Mouse (Mus musculus) ES-E14 (cell line): ENCODE measurements around the gene Pigg. TPM values are rescaled to one million over a fixed set of nuclear protein-coding genes. Genes with fewer than 3 reads are reported as not detected.
"Not testable (repeated sequence)": the region's sequence is repeated elsewhere in the genome, so short reads cannot be mapped to it uniquely, and the experiment has no call there.

ENCODE experiments used
- DNase-seq: peaks from one replicate; pipeline ENCODE4 v3.0.0-alpha.2; 2013; ENCODE audit warnings: low read depth, low spot score
- H3K27ac ChIP-seq: 2 replicates; pipeline ENCODE4 v1.5.1; 2012; ENCODE audit warnings: low read depth, mild to moderate bottlenecking, low read length, moderate library complexity, mixed read lengths; ENCODE audit not compliant: poor library complexity, insufficient read depth, severe bottlenecking
- H3K36me3 ChIP-seq: 2 replicates; pipeline ENCODE4 v1.6.1; 2012; ENCODE audit warnings: mild to moderate bottlenecking, low read length, moderate library complexity, mixed read lengths; ENCODE audit not compliant: control insufficient read depth, poor library complexity, insufficient read depth, severe bottlenecking
- H3K4me1 ChIP-seq, 2 experiments: fragments of 150-350 bp in 1 of 2; sonication (generic) in 1 of 2; 2 replicates each; pipeline ENCODE4 v1.6.1; 2012; ENCODE audit warnings: low read length in 2 of 2, mild to moderate bottlenecking in 1 of 2, mixed read lengths in 1 of 2; ENCODE audit not compliant: control insufficient read depth in 2 of 2, insufficient read depth in 2 of 2, poor library complexity in 1 of 2
- H3K4me3 ChIP-seq, 2 experiments: fragments of 150-350 bp in 1 of 2; sonication (generic) in 1 of 2; 2 replicates each; pipeline ENCODE4 v1.5.1; 2012; ENCODE audit warnings: low read length in 2 of 2, low read depth in 1 of 2, mild to moderate bottlenecking in 1 of 2, mixed read lengths in 1 of 2; ENCODE audit not compliant: insufficient read depth in 1 of 2, poor library complexity in 1 of 2, severe bottlenecking in 1 of 2
- H3K9ac ChIP-seq: 2 replicates; pipeline ENCODE4 v1.6.1; 2012; ENCODE audit warnings: low read depth, mild to moderate bottlenecking, low read length, mixed read lengths; ENCODE audit not compliant: poor library complexity, insufficient read depth, severe bottlenecking
- H3K9me3 ChIP-seq: fragments of 150-350 bp; sonication (generic); 2 replicates; pipeline ENCODE4 v1.6.1; 2012; ENCODE audit warnings: low read depth, mild to moderate bottlenecking, low read length; ENCODE audit not compliant: control insufficient read depth, insufficient read depth
- CHD2 ChIP-seq: IDR thresholded peaks from 2 replicates; pipeline ENCODE4 v1.6.1; 2014; ENCODE audit warnings: mild to moderate bottlenecking, low read depth, low read length, inconsistent platforms
- HCFC1 ChIP-seq: IDR thresholded peaks from 2 replicates; pipeline ENCODE4 v1.6.1; 2012; ENCODE audit warnings: low read length, inconsistent platforms, borderline replicate concordance; ENCODE audit not compliant: insufficient read depth
- MAFK ChIP-seq: IDR thresholded peaks from 2 replicates; pipeline ENCODE4 v1.6.1; 2014; ENCODE audit warnings: mild to moderate bottlenecking, low read depth, low read length, inconsistent platforms; ENCODE audit not compliant: insufficient read depth
- ZC3H11A ChIP-seq: IDR thresholded peaks from 2 replicates; pipeline ENCODE4 v1.6.1; 2012; ENCODE audit warnings: low read depth, mild to moderate bottlenecking, inconsistent platforms, low read length, borderline replicate concordance
- ZNF384 ChIP-seq: IDR thresholded peaks from 2 replicates; pipeline ENCODE4 v1.6.1; 2012; ENCODE audit warnings: low read depth, low read length, inconsistent platforms
- in situ Hi-C, 2 experiments: fragments of 600-800 bp; cut with MboI; formaldehyde crosslinking; loops; one replicate each; pipeline ENCODE4 v1.15.1; 2025; ENCODE audit warnings: low sequenced_read_pairs in 2 of 2, inconsistent platforms in 1 of 2; ENCODE audit not compliant: unreplicated experiment in 2 of 2
- total RNA-seq: library from RNA; depleted of rRNA; stranded (reverse); fragments of 300-350 nt; gene quantifications from 2 replicates; pipeline ENCODE4 v1.2.3, GENCODE M21; 2012

Gene Pigg
- total RNA-seq, 1 experiment: 17.8 TPM

DNA sequence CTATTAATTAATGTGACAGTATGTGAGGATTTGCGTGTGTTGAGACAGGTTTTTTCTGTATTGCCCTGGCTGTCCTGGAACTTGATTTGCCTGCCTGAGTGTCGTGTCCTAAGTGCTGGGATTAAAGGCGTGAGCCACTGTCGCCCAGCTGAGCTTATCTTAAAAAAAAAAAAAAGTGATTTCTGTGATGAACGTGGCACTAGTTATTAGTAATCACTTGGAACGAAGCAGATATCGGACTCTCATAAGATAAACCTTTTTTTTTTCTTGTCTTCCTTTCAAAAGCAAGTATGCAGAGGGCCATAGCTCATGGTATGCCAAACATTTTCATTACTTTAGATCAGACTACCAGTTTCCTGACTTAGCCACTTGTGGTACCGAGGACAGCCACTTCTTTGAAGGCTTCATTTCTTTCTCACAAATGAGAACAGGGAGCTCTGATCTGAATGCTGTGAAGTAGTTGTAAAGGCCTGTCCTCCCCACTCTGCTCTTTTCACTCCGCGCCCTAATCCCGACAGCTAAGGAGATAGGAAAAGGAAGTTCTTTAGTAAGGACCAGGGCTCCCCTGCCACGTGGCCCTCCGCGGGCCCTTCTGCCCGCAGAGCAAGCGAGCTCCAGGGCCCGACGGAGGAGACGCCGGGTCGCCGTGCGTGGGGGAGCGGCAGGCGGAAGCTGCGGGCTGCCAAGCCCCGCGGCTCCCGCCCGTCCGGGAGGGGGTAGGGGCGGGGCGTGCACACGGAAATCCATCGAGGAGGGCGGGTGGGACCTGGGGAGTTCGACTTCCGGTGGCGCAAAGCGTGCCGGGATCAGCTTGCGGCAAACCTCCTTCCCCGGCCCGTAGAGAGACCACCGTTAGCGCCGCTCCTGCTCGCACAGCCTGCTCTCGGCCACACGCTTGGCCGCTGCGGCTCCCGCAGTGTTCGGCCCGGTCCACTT is 44.0 kb upstream of the Pigg start, which contains the start of gene Dr1:
Gene Dr1, plus strand, starts transcription at position 771 of the 936 bp plus-strand sequence.
- in situ Hi-C loops: no loop called here
- no peak for TF ChIP-seq ZC3H11A
- TF ChIP-seq ZNF384: no peak
- TF ChIP-seq MAFK: no peak
- TF ChIP-seq HCFC1: no peak; the same call in 1 of the 2 replicates
- no peak for TF ChIP-seq CHD2
- no peaks in the 10 kb centered on the region; the same call in 1 of the 2 replicates for H3K36me3 ChIP-seq

DNA sequence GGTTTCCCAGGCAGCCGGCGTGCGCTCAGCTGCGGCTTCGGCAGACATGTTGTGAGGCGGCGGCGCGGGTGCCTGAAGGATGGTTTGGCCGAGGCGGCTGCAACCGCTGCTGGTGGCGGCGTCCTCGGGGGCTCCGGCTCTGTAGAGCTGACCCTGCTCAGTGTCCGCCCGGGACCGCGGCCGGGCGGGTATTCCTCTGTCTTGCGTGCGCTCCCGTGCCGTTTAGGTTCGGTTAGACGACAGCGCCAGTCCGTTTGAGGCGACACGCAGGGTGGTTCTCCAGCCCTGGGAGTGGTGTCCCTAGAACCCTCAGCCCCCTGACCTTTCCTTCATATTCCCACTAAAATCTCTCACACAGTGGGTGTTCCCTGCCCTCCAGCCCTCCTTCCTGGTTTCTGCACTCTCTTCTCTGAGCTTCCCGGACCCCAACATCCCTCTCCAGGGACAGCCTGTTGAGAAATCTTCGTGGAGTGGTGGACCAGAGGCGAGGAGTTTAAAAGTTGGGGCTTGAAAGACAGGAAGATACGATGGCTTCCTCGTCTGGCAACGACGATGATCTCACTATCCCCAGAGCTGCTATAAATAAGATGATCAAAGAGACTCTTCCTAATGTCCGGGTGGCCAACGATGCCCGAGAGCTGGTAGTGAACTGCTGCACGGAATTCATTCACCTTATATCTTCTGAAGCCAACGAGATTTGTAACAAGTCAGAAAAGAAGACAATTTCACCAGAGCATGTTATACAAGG is 43.2 kb upstream of the Pigg start:
- in situ Hi-C loops: no loop called here
- DNase-seq: no peak
- no peaks in the 10 kb centered on the region for H3K9me3 ChIP-seq

More for the DNA sequence above, 44.0 kb upstream of the Pigg start, which contains the start of gene Dr1:
- DNase-seq: peak; percentile 74
- Histone ChIP-seq H3K4me1 (0 out of 4 replicates have a peak, but pooled peaks cover 0 to 2% of the 10 kb centered on the region in 2 experiments), H3K4me3 (peak within 1 kb of the TSS; percentile 82 to 100), H3K9me3 (no peaks in the 10 kb centered on the region), H3K9ac (peak within 1 kb of the TSS; percentile 93), H3K27ac (peak within 1 kb of the TSS; percentile 75)

DNA sequence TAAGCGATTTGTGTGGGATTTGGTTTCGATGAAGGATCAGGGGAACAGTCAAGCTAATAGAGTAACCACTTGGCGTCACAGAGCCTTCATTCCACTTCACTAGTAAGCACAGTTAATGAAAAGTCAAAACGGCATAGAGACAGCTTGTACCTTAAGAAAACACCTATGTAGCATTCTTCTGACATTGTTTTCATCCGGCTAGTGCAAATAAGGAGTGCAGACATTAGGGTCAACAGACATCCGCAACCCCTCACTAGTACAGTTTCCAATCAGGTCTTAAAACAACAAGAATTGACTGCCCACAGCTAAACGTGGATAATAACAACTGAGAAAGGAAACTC is 42.6 kb upstream of the Pigg start:
- H3K9ac ChIP-seq: peak overlapping the region; percentile 93
- in situ Hi-C loops: no loop called here

More for the DNA sequence above, 43.2 kb upstream of the Pigg start:
- H3K36me3 ChIP-seq: no peaks in the 10 kb centered on the region; the same call in 1 of the 2 replicates
- H3K4me1 ChIP-seq: 0 out of 4 replicates have a peak, but pooled peaks cover 0 to 2% of the 10 kb centered on the region in 2 experiments
- H3K9ac ChIP-seq: peak overlapping the region; percentile 93
- TF ChIP-seq ZC3H11A (no peak), MAFK (no peak), CHD2 (no peak), HCFC1 (no peak), ZNF384 (no peak)
- peak overlapping the region; percentile 1; the same call in 1 of the 2 replicates for H3K27ac ChIP-seq
- H3K4me3 ChIP-seq: peak overlapping the region; percentile 82 to 100

DNA sequence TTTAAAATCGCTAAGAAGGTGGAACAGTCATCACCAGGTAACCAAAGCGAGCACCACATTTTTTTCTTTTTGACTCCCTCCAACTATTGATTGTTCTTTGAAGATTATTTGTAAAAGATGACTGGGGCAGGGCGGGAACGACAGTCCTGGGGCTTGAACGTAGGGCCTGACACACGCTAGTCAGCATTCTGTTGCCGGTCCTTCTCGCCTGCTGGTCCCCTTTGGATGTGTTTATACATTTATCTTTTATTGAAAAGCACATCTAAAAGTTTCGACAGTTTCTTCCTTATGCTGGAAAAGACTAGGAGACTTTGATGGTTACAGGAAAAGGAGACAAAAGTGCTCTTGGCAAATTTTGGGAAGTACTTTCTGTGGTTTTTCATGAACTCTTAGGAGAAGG is 42.0 kb upstream of the Pigg start:
- H3K9ac ChIP-seq: peak overlapping the region; percentile 25; the same call in 1 of the 2 replicates

More for the DNA sequence above, 42.6 kb upstream of the Pigg start:
- H3K4me1 ChIP-seq: 0 out of 4 replicates have a peak, but pooled peaks cover 0 to 2% of the 10 kb centered on the region in 2 experiments
- peak overlapping the region; percentile 82 to 100 for H3K4me3 ChIP-seq
- no peaks in the 10 kb centered on the region; the same call in 1 of the 2 replicates for H3K36me3 ChIP-seq
- H3K27ac ChIP-seq: no peak overlapping the region
- no peak for DNase-seq
- no peaks in the 10 kb centered on the region for H3K9me3 ChIP-seq
- TF ChIP-seq ZNF384: no peak
- no peak for TF ChIP-seq HCFC1
- no peak for TF ChIP-seq CHD2
- TF ChIP-seq ZC3H11A: no peak
- no peak for TF ChIP-seq MAFK

DNA sequence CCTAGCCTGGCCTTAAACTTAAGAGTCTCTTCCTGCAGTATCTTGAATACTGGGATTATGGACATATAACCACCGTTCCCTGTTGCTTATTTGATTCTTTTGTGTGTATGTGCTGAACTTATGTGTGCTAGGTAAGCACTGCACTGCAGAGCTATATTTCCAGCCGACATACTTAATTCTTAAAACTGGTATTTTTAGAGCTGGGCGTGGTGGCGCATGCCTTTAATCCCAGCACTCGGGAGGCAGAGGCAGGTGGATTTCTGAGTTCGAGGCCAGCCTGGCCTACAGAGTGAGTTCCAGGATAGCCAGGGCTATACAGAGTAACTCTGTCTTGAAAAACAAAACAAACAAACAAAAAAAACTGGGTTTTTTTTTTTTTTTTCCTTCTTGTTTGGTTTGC is 41.1 kb upstream of the Pigg start:
- in situ Hi-C loops, H3K27ac ChIP-seq, H3K9me3 ChIP-seq, H3K4me3 ChIP-seq, DNase-seq, H3K4me1 ChIP-seq, H3K9ac ChIP-seq, H3K36me3 ChIP-seq: not testable (repeated sequence)

More for the DNA sequence above, 42.0 kb upstream of the Pigg start:
- H3K27ac ChIP-seq: no peak overlapping the region
- H3K4me1 ChIP-seq: 0 out of 4 replicates have a peak, but pooled peaks cover 0 to 2% of the 10 kb centered on the region in 2 experiments
- peak overlapping the region; percentile 82 to 100; a peak in 2 of 4 replicates for H3K4me3 ChIP-seq
- H3K36me3 ChIP-seq: no peaks in the 10 kb centered on the region; the same call in 1 of the 2 replicates
- no peak for DNase-seq
- H3K9me3 ChIP-seq: no peaks in the 10 kb centered on the region
- in situ Hi-C loops: no loop called here
- TF ChIP-seq HCFC1 (no peak), ZC3H11A (no peak), CHD2 (no peak), ZNF384 (no peak), MAFK (no peak)
